Mouse (Mus musculus) kidney, embryonic 14.5 days (tissue): ENCODE data around the gene Heatr6. TPM values are rescaled to one million over a fixed set of nuclear protein-coding genes. Genes with fewer than 3 reads are reported as not detected.

Experiments
- ATAC-seq: fragments of 200-750 bp; cut with Nextera tagmentation; 2 replicates; pipeline ENCODE4 v1.8.0; 2017; ENCODE audit warnings: moderate number of reproducible peaks, mild to moderate bottlenecking, moderate TSS enrichment, moderate library complexity; ENCODE audit not compliant: low FRiP score, low TSS enrichment
- H3K27ac ChIP-seq: fragments of 300-500 bp; sonication (generic); 2 replicates; pipeline ENCODE4 v1.5.1; 2014; ENCODE audit warnings: low read depth, mild to moderate bottlenecking, low read length, moderate library complexity, mixed read lengths
- H3K27me3 ChIP-seq: fragments of 300-500 bp; sonication (generic); 2 replicates; pipeline ENCODE4 v1.6.1; 2014; ENCODE audit warnings: mild to moderate bottlenecking, low read length; ENCODE audit not compliant: control insufficient read depth, insufficient read depth
- H3K36me3 ChIP-seq: fragments of 300-500 bp; sonication (generic); 2 replicates; pipeline ENCODE4 v1.6.1; 2014; ENCODE audit warnings: low read length, mixed read lengths; ENCODE audit not compliant: control insufficient read depth, insufficient read depth
- H3K4me1 ChIP-seq: fragments of 300-500 bp; sonication (generic); 2 replicates; pipeline ENCODE4 v1.6.1; 2014; ENCODE audit warnings: low read length, mixed read lengths; ENCODE audit not compliant: control insufficient read depth, insufficient read depth
- H3K4me2 ChIP-seq: fragments of 300-500 bp; sonication (generic); replicated peaks from 2 replicates; pipeline ENCODE4 v1.6.1; 2014; ENCODE audit warnings: low read depth, mild to moderate bottlenecking, low read length
- H3K4me3 ChIP-seq: fragments of 300-500 bp; sonication (generic); 2 replicates; pipeline ENCODE4 v1.5.1; 2014; ENCODE audit warnings: mild to moderate bottlenecking, low read length
- H3K9ac ChIP-seq: fragments of 300-500 bp; sonication (generic); 2 replicates; pipeline ENCODE4 v1.6.1; 2014; ENCODE audit warnings: low read depth, mild to moderate bottlenecking, low read length, moderate library complexity
- H3K9me3 ChIP-seq: fragments of 300-500 bp; sonication (generic); 2 replicates; pipeline ENCODE4 v1.6.1; 2016; ENCODE audit warnings: low read length; ENCODE audit not compliant: control insufficient read depth
- WGBS: fragments of 180-500 bp; shearing (Covaris S2); extraction: QIAGEN DNeasy Blood & Tissue Kit; methylation state at CpG from one replicate; pipeline ENCODE4 v1.1.7; 2014; 5-methylcytosine and 5-hydroxymethylcytosine counted together
- polyA plus RNA-seq: library from polyadenylated mRNA; unstranded; fragments of >200 nt; fragmentation: Nextera tagmentation; extraction: Ambion mirVana; gene quantifications from 2 replicates; pipeline ENCODE4 v1.2.1, GENCODE M21; 2014

Heatr6 gene
- polyA plus RNA-seq, 1 experiment from 2014 or later: 28.7 TPM

- Histone ChIP-seq H3K4me3 (no peak overlapping the region), H3K27me3 (no peaks in the 10 kb centered on the region), H3K4me2 (no peak overlapping the region), H3K4me1 (no peaks in the 10 kb centered on the region), H3K9me3 (no peaks in the 10 kb centered on the region), H3K27ac (no peak overlapping the region), H3K9ac (no peak overlapping the region), H3K36me3 (no peaks in the 10 kb centered on the region)
- 94% methylated on average over 1 of the region's 1 CpGs for WGBS
- no peak for ATAC-seq
Measured at GRCm38 (mm10) chr11:83731116-83731515, 22.4 kb upstream of the Heatr6 start.

GRCm38 (mm10) chr11:83733071-83733640, 20.3 kb upstream of the Heatr6 start:
- H3K9ac ChIP-seq: no peak overlapping the region
- no peak overlapping the region for H3K27ac ChIP-seq
- no peaks in the 10 kb centered on the region for H3K36me3 ChIP-seq
- WGBS: 83% methylated on average over 5 of the region's 5 CpGs
- ATAC-seq: no peak
- H3K4me2 ChIP-seq: no peak overlapping the region
- no peaks in the 10 kb centered on the region for H3K27me3 ChIP-seq
- H3K9me3 ChIP-seq: no peaks in the 10 kb centered on the region
- no peaks in the 10 kb centered on the region for H3K4me1 ChIP-seq
- H3K4me3 ChIP-seq: no peak overlapping the region

GRCm38 (mm10) chr11:83734215-83734614, 19.3 kb upstream of the Heatr6 start:
- 93% methylated on average over 1 of the region's 1 CpGs for WGBS
- no peaks in the 10 kb centered on the region for H3K9me3 ChIP-seq
- H3K36me3 ChIP-seq: no peaks in the 10 kb centered on the region
- no peaks in the 10 kb centered on the region for H3K27me3 ChIP-seq
- H3K27ac ChIP-seq: no peak overlapping the region
- no peak overlapping the region for H3K4me3 ChIP-seq
- no peak overlapping the region for H3K9ac ChIP-seq
- H3K4me1 ChIP-seq: no peaks in the 10 kb centered on the region
- no peak for ATAC-seq
- H3K4me2 ChIP-seq: no peak overlapping the region

GRCm38 (mm10) chr11:83735881-83736280, 17.6 kb upstream of the Heatr6 start:
- H3K4me1 ChIP-seq: no peaks in the 10 kb centered on the region
- 0 out of 2 replicates have a peak, but pooled peaks cover 3% of the 10 kb centered on the region for H3K27me3 ChIP-seq
- H3K9me3 ChIP-seq: no peaks in the 10 kb centered on the region
- no peak overlapping the region for H3K4me2 ChIP-seq
- ATAC-seq: no peak
- H3K36me3 ChIP-seq: no peaks in the 10 kb centered on the region
- H3K27ac ChIP-seq: no peak overlapping the region
- H3K9ac ChIP-seq: no peak overlapping the region
- 69% methylated on average over 2 of the region's 2 CpGs for WGBS
- H3K4me3 ChIP-seq: no peak overlapping the region

GRCm38 (mm10) chr11:83737109-83737558, 16.4 kb upstream of the Heatr6 start:
- WGBS: 81% methylated on average over 3 of the region's 3 CpGs
- Histone ChIP-seq H3K27me3 (0 out of 2 replicates have a peak, but pooled peaks cover 5% of the 10 kb centered on the region), H3K4me2 (no peak overlapping the region), H3K4me3 (no peak overlapping the region), H3K36me3 (no peaks in the 10 kb centered on the region), H3K9ac (no peak overlapping the region), H3K9me3 (no peaks in the 10 kb centered on the region), H3K4me1 (no peaks in the 10 kb centered on the region), H3K27ac (no peak overlapping the region)
- no peak for ATAC-seq

GRCm38 (mm10) chr11:83739241-83739640, 14.3 kb upstream of the Heatr6 start:
- 0 out of 2 replicates have a peak, but pooled peaks cover 5% of the 10 kb centered on the region for H3K27me3 ChIP-seq
- H3K36me3 ChIP-seq: no peaks in the 10 kb centered on the region
- no peak overlapping the region for H3K9ac ChIP-seq
- ATAC-seq: no peak
- no peak overlapping the region for H3K27ac ChIP-seq
- WGBS: 24% methylated on average over 5 of the region's 5 CpGs
- no peaks in the 10 kb centered on the region for H3K9me3 ChIP-seq
- H3K4me3 ChIP-seq: no peak overlapping the region
- H3K4me2 ChIP-seq: no peak overlapping the region
- H3K4me1 ChIP-seq: no peaks in the 10 kb centered on the region

GRCm38 (mm10) chr11:83740443-83740991, 13.0 kb upstream of the Heatr6 start:
- H3K9me3 ChIP-seq: no peaks in the 10 kb centered on the region
- H3K36me3 ChIP-seq: no peaks in the 10 kb centered on the region
- no peak overlapping the region for H3K4me3 ChIP-seq
- H3K27me3 ChIP-seq: 0 out of 2 replicates have a peak, but pooled peaks cover 5% of the 10 kb centered on the region
- no peak overlapping the region for H3K27ac ChIP-seq
- no peaks in the 10 kb centered on the region for H3K4me1 ChIP-seq
- H3K9ac ChIP-seq: no peak overlapping the region
- no peak overlapping the region for H3K4me2 ChIP-seq
- 81% methylated on average over 4 of the region's 4 CpGs for WGBS
- no peak for ATAC-seq

- Histone ChIP-seq H3K9ac (no peak overlapping the region), H3K27me3 (peaks cover 5% of the 10 kb centered on the region; the same call in 1 of the 2 replicates), H3K4me2 (no peak overlapping the region), H3K27ac (no peak overlapping the region), H3K9me3 (no peaks in the 10 kb centered on the region), H3K4me3 (no peak overlapping the region), H3K36me3 (no peaks in the 10 kb centered on the region), H3K4me1 (no peaks in the 10 kb centered on the region)
- ATAC-seq: no peak
- 82% methylated on average over 5 of the region's 5 CpGs for WGBS
Measured at GRCm38 (mm10) chr11:83741841-83742240, 11.7 kb upstream of the Heatr6 start.

GRCm38 (mm10) chr11:83742731-83743355, 10.7 kb upstream of the Heatr6 start:
- Histone ChIP-seq H3K9me3 (no peaks in the 10 kb centered on the region), H3K4me2 (no peak overlapping the region), H3K27me3 (peaks cover 7% of the 10 kb centered on the region; the same call in 1 of the 2 replicates), H3K27ac (no peak overlapping the region), H3K4me3 (no peak overlapping the region), H3K36me3 (no peaks in the 10 kb centered on the region), H3K9ac (no peak overlapping the region), H3K4me1 (no peaks in the 10 kb centered on the region)
- ATAC-seq: no peak
- 55% methylated on average over 9 of the region's 9 CpGs for WGBS
